Mouse (Mus musculus) kidney, embryonic 16.5 days (tissue): Measurements from ENCODE around the gene Pdgfb. TPM values are rescaled to one million over a fixed set of nuclear protein-coding genes. Genes with fewer than 3 reads are reported as not detected.

Source experiments
- ATAC-seq: fragments of 200-750 bp; cut with Nextera tagmentation; 2 replicates; pipeline ENCODE4 v1.8.0; 2017; ENCODE audit warnings: moderate TSS enrichment; ENCODE audit not compliant: low FRiP score, low TSS enrichment
- H3K27ac ChIP-seq: fragments of 300-500 bp; sonication (generic); 2 replicates; pipeline ENCODE4 v1.5.1; 2014; ENCODE audit warnings: low read length
- H3K27me3 ChIP-seq: fragments of 300-500 bp; sonication (generic); 2 replicates; pipeline ENCODE4 v1.6.1; 2014; ENCODE audit warnings: low read length, control low read depth, mixed read lengths; ENCODE audit not compliant: insufficient read depth
- H3K36me3 ChIP-seq: fragments of 300-500 bp; sonication (generic); 2 replicates; pipeline ENCODE4 v1.6.1; 2014; ENCODE audit warnings: low read length, control low read depth, mixed read lengths; ENCODE audit not compliant: insufficient read depth
- H3K4me1 ChIP-seq: fragments of 300-500 bp; sonication (generic); 2 replicates; pipeline ENCODE4 v1.6.1; 2014; ENCODE audit warnings: low read length, control low read depth, mixed read lengths; ENCODE audit not compliant: insufficient read depth
- H3K4me2 ChIP-seq: fragments of 300-500 bp; sonication (generic); replicated peaks from 2 replicates; pipeline ENCODE4 v1.6.1; 2014; ENCODE audit warnings: low read depth, low read length
- H3K4me3 ChIP-seq: fragments of 300-500 bp; sonication (generic); 2 replicates; pipeline ENCODE4 v1.5.1; 2014; ENCODE audit warnings: mild to moderate bottlenecking, low read length
- H3K9ac ChIP-seq: fragments of 300-500 bp; sonication (generic); replicated peaks from 2 replicates; pipeline ENCODE4 v1.6.1; 2014; ENCODE audit warnings: low read length
- H3K9me3 ChIP-seq: fragments of 300-500 bp; sonication (generic); 2 replicates; pipeline ENCODE4 v1.6.1; 2016; ENCODE audit warnings: low read length, control low read depth
- WGBS: fragments of 180-500 bp; shearing (Covaris S2); extraction: QIAGEN DNeasy Blood & Tissue Kit; methylation state at CpG from one replicate; pipeline ENCODE4 v1.1.7; 2014; 5-methylcytosine and 5-hydroxymethylcytosine counted together
- polyA plus RNA-seq: library from polyadenylated mRNA; unstranded; fragments of >200 nt; fragmentation: Nextera tagmentation; extraction: Ambion mirVana; gene quantifications from 2 replicates; pipeline ENCODE4 v1.2.1, GENCODE M21; 2015

Gene Pdgfb
- 4.3 and 6.2 TPM in 2 replicates for polyA plus RNA-seq

DNA sequence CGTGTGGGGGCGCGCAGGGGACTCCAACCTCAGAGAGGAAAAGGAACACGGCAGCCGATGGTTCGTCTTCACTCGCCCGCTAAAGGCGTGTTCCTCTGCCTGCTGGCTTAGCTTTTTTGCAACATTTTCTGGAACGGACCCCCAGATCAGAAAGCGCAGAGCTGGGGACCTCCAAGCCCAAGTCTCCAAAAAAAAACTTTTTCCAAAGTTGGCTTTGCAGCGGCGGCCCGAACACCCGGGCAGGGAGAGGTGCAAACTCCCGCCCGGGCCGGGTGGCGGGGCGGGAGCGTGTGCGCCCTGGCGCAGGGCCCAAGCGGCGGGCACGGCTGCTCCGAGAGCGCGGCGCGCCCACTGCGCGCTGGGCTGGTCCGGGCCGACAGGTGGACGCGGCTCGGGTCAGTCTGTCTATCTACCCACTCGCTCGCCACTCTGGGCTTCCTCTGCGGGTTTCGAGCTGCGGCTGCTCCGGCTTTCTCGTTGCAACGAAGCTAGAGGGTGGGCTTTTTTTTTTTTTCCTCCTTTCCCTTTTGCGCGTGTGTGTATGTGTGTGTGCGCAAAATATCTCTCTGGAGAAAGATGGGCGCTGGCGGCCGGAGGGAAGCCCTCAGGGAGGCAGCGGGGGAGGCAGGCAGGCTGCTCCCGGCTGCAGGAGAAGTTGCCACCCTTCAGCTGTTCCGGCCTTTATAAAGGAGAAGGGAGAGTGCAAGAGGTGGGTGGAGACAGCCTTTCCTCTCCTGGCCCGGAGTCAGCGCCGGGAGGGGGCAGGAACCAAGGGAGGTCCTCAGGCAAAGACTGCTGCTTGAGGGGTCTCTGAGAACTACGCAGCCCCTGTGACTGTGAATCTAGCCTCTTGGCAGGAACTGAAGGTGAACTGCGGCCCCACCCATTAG is at the start of gene Pdgfb:
TSS of gene Pdgfb (minus strand) at position 657 of the 890 bp plus-strand sequence.
- Histone ChIP-seq H3K36me3 (no peaks in the 10 kb centered on the region), H3K4me2 (peak within 1 kb of the TSS; percentile 99), H3K27ac (peak within 1 kb of the TSS; percentile 82), H3K4me3 (peak within 1 kb of the TSS; percentile 67), H3K9ac (peak within 1 kb of the TSS; percentile 74), H3K27me3 (peaks cover 60% of the 10 kb centered on the region), H3K4me1 (peaks cover 41% of the 10 kb centered on the region), H3K9me3 (no peaks in the 10 kb centered on the region)
- 0 out of 2 replicates have a peak, but pooled peaks have one; percentile 17 for ATAC-seq
- WGBS, result under 1% methylated on average over 60 of the region's 60 CpGs

GRCm38 (mm10) chr15:80062821-80063220 is 48.0 kb upstream of the Pdgfb start:
- no peaks in the 10 kb centered on the region for H3K27me3 ChIP-seq
- ATAC-seq, result no peak
- peaks cover 9% of the 10 kb centered on the region for H3K4me1 ChIP-seq
- no peak overlapping the region for H3K27ac ChIP-seq
- H3K9ac ChIP-seq, result no peak overlapping the region
- no peak overlapping the region for H3K4me3 ChIP-seq
- H3K9me3 ChIP-seq, result no peaks in the 10 kb centered on the region; the same call in 1 of the 2 replicates
- 32% methylated on average over 5 of the region's 5 CpGs for WGBS
- no peak overlapping the region for H3K4me2 ChIP-seq
- H3K36me3 ChIP-seq, result no peaks in the 10 kb centered on the region

DNA sequence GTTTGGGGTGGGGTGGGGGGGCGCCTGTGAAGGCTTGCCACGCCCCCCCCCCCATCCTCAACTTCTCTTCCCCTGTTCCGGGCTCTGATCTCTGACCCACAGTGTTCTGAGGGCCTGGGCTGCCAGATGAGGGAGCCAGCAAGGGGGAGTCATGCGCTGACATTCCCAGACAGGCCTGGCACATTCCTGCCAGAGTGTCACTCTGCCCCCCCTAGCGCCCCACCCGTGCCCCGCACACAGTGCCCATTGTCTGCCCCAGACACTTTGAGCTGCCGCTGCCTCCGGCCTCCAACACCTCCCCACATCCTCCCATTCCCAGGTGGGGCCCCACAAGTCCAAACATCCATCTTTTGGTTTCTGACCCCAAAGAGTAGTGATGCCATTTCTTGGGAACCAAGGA is 47.6 kb upstream of the Pdgfb start:
- ATAC-seq, result no peak
- Histone ChIP-seq H3K4me2 (no peak overlapping the region), H3K36me3 (no peaks in the 10 kb centered on the region), H3K4me1 (peaks cover 9% of the 10 kb centered on the region), H3K27ac (no peak overlapping the region), H3K9ac (no peak overlapping the region), H3K4me3 (no peak overlapping the region), H3K9me3 (no peaks in the 10 kb centered on the region; the same call in 1 of the 2 replicates), H3K27me3 (no peaks in the 10 kb centered on the region)
- WGBS, result 75% methylated on average over 7 of the region's 9 CpGs

- no peak for ATAC-seq
- H3K4me3 ChIP-seq, result no peak overlapping the region
- no peak overlapping the region for H3K27ac ChIP-seq
- 84% methylated on average over 4 of the region's 4 CpGs for WGBS
- H3K9ac ChIP-seq, result no peak overlapping the region
- no peak overlapping the region for H3K4me2 ChIP-seq
- no peaks in the 10 kb centered on the region; the same call in 1 of the 2 replicates for H3K9me3 ChIP-seq
- H3K4me1 ChIP-seq, result peaks cover 9% of the 10 kb centered on the region
- H3K36me3 ChIP-seq, result no peaks in the 10 kb centered on the region
- H3K27me3 ChIP-seq, result no peaks in the 10 kb centered on the region
Observed at GRCm38 (mm10) chr15:80061071-80061550, 46.3 kb upstream of the Pdgfb start.

- Histone ChIP-seq H3K4me1 (peaks cover 9% of the 10 kb centered on the region), H3K4me2 (no peak overlapping the region), H3K27ac (peak overlapping the region; percentile 56; the same call in 1 of the 2 replicates), H3K9ac (no peak overlapping the region), H3K4me3 (no peak overlapping the region), H3K27me3 (no peaks in the 10 kb centered on the region), H3K9me3 (no peaks in the 10 kb centered on the region; the same call in 1 of the 2 replicates), H3K36me3 (no peaks in the 10 kb centered on the region)
- 86% methylated on average over 8 of the region's 8 CpGs for WGBS
- no peak for ATAC-seq
Observed at GRCm38 (mm10) chr15:80060356-80061070, 45.7 kb upstream of the Pdgfb start.

DNA sequence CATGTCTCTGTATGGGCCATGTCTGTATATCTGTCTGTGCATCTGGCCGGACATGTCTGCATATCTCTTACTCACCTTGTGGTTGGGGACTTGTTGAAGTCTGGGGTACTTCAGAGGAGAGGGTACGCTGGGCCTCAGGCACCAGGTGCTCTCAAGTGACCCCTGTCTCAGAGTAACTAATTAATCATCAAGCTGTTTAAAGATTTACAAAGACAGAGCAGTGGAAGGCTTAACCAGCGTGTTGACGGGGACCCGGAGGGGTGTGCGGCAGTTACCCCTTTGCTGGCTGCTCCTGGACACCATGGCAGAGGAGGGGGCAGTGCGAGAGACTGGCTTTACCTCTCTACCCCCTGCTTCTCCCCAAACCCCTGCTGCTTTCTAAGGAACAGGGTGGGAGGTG is 44.8 kb upstream of the Pdgfb start:
- Histone ChIP-seq H3K4me3 (no peak overlapping the region), H3K27ac (peak overlapping the region; percentile 74), H3K4me1 (peaks cover 9% of the 10 kb centered on the region), H3K9me3 (no peaks in the 10 kb centered on the region; the same call in 1 of the 2 replicates), H3K4me2 (0 out of 2 replicates have a peak overlapping the region, but pooled peaks have one; percentile 23), H3K9ac (no peak overlapping the region), H3K27me3 (no peaks in the 10 kb centered on the region), H3K36me3 (no peaks in the 10 kb centered on the region)
- WGBS, result 37% methylated on average over 7 of the region's 7 CpGs
- ATAC-seq, result peak; percentile 78

GRCm38 (mm10) chr15:80058151-80058550 is 43.4 kb upstream of the Pdgfb start:
- Histone ChIP-seq H3K27me3 (no peaks in the 10 kb centered on the region), H3K4me3 (no peak overlapping the region), H3K4me1 (peaks cover 7% of the 10 kb centered on the region), H3K36me3 (no peaks in the 10 kb centered on the region), H3K4me2 (no peak overlapping the region), H3K9me3 (no peaks in the 10 kb centered on the region; the same call in 1 of the 2 replicates), H3K27ac (no peak overlapping the region), H3K9ac (no peak overlapping the region)
- WGBS, result 93% methylated on average over 7 of the region's 7 CpGs
- ATAC-seq, result no peak

- Histone ChIP-seq H3K9me3 (no peaks in the 10 kb centered on the region), H3K4me3 (no peak overlapping the region), H3K36me3 (no peaks in the 10 kb centered on the region), H3K4me2 (no peak overlapping the region), H3K9ac (no peak overlapping the region), H3K27ac (no peak overlapping the region), H3K27me3 (no peaks in the 10 kb centered on the region), H3K4me1 (peaks cover 5% of the 10 kb centered on the region; the same call in 1 of the 2 replicates)
- 86% methylated on average over 7 of the region's 7 CpGs for WGBS
- ATAC-seq, result no peak
Observed at GRCm38 (mm10) chr15:80054034-80054710, 39.4 kb upstream of the Pdgfb start.

DNA sequence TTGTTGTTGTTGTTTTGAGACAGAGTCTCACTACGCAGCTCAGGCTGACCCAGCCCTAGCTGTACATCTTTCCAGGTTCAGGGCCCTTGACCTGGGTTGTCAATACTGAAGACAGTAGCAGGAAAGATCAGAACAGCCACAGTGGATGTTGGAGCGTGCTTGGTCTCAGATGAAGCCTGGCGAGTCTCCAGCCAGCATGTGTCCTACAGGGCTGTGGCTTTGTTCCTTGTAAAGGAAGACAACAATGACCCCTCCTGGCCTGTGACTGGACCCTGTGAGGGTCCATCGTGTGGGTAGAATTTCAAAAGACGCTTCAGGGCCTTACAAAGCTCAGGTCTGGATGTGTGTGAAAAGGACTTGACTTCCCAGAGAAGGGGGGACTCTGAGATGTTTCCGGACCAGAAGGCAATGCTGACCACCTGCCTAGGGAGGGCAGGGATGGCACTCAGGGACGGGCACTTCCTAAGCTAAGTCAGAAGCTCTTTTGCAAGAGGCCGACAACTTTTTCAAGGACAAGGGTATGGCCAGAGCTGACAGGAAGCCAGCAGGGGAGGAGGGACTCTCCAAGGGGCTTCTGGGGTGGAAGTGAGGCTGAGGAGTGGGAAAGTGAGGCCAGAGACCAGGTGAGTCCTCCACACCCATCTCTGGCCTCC is 38.7 kb upstream of the Pdgfb start:
- Histone ChIP-seq H3K4me3 (no peak overlapping the region), H3K36me3 (no peaks in the 10 kb centered on the region), H3K27ac (no peak overlapping the region), H3K9me3 (no peaks in the 10 kb centered on the region), H3K4me2 (no peak overlapping the region), H3K4me1 (peaks cover 5% of the 10 kb centered on the region; the same call in 1 of the 2 replicates), H3K27me3 (no peaks in the 10 kb centered on the region), H3K9ac (no peak overlapping the region)
- 69% methylated on average over 8 of the region's 8 CpGs for WGBS
- no peak for ATAC-seq
